Mouse (Mus musculus): ENCODE data around the gene Large1. TPM values are rescaled to one million over a fixed set of nuclear protein-coding genes. Genes with fewer than 3 reads are reported as not detected.

Gene Large1
- total RNA-seq, 2 experiments from 2014 or later: 124 to 138 TPM

GRCm38 (mm10) chr8:72815681-72816080 is 537.7 kb downstream of the Large1 start:
- no peak for DNase-seq (ENCODE audit: low spot score in 2 of 2)

GRCm38 (mm10) chr8:72812690-72813089 is 540.6 kb downstream of the Large1 start:
- no peak for DNase-seq (ENCODE audit: low spot score in 2 of 2)

- no peak for DNase-seq (ENCODE audit: low spot score in 2 of 2)
Measured at GRCm38 (mm10) chr8:72801583-72801982, 551.8 kb downstream of the Large1 start.

GRCm38 (mm10) chr8:72780644-72781043 is 572.7 kb downstream of the Large1 start:
- no peak for DNase-seq (ENCODE audit: low spot score in 2 of 2)

- DNase-seq (ENCODE audit: low spot score in 2 of 2): no peak
Measured at GRCm38 (mm10) chr8:72777797-72778196, 575.5 kb downstream of the Large1 start.

- no peak for DNase-seq (ENCODE audit: low spot score in 2 of 2)
Measured at GRCm38 (mm10) chr8:72766777-72767176, 586.6 kb downstream of the Large1 start.

- DNase-seq (ENCODE audit: low spot score in 2 of 2): no peak
Measured at GRCm38 (mm10) chr8:72765696-72766095, 587.6 kb downstream of the Large1 start.

Small RNAs within 50 kb of the gene (microRNA-seq; reads per million reads assigned to microRNA genes)
- gene Mir28b: 0 to 0.42 reads per million in 2 experiments
